Mouse (Mus musculus): ENCODE results near the gene Gucy1a1. TPM values are rescaled to one million over a fixed set of nuclear protein-coding genes. Genes with fewer than 3 reads are reported as not detected.

Gene Gucy1a1
- total and polyA plus RNA-seq, 3 experiments: not detected

DNA sequence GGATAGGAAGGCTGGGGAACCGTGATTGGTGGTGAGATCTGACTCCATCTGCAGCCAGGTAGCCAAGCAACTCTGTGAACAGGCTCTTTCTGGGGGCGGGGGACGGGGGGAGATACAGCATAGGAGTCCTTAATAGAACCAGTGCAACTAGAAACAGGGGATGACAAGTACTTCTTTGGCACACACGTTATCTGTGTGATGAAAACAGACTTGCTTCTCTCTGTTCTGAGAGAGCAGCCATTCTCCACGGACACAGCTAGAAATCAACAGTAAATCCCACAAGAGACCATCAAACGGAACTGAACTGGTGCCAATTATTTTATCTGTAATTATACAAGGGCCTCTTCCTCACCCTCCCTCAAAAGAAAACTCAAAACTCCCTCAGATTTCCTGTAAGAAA is 41.4 kb downstream of the Gucy1a1 start:
- no peaks in the 10 kb centered on the region for H3K4me1 ChIP-seq (ENCODE audit: control insufficient read depth in 1 of 2, insufficient read depth in 2 of 2, low read length in 2 of 2)
- H3K4me3 ChIP-seq (ENCODE audit: control insufficient read depth in 1 of 2, insufficient read depth in 1 of 2, low read depth in 2 of 2, low read length in 2 of 2): no peak overlapping the region
- H3K27ac ChIP-seq (ENCODE audit: control insufficient read depth, low read depth, low read length): no peak overlapping the region

DNA sequence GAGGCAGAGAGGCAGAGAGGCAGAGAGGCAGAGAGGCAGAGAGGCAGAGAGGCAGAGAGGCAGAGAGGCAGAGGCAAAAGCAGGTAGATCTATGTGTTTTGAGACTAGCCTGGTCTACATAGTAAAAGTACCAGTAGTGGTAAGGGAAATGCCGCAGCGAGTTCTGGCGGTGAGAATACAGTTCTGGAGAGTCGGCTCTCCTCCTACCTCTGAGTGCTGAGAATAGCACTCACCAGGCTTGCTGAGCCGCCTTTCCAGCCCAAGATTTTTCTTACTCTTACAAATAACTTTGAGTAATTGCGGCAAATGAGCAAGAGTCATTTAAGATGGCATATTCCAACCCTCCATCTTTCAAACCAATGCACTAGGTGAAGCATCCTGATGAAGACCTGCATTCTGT is 46.5 kb downstream of the Gucy1a1 start:
- Histone ChIP-seq H3K27ac (ENCODE audit: control insufficient read depth, low read depth, low read length) (no peak overlapping the region), H3K9ac (ENCODE audit: control insufficient read depth, low read depth, low read length, poor library complexity, severe bottlenecking) (no peak overlapping the region)

More for the DNA sequence above, 41.4 kb downstream of the Gucy1a1 start:
- no peak for DNase-seq (ENCODE audit: low read depth, low spot score)
- H3K9me3 ChIP-seq (replicated peaks; ENCODE audit: insufficient read depth, low read length): no peaks in the 10 kb centered on the region
- no peaks in the 10 kb centered on the region for H3K36me3 ChIP-seq (ENCODE audit: control insufficient read depth in 1 of 2, insufficient read depth in 2 of 2, low read length in 2 of 2)
- H3K79me2 ChIP-seq (ENCODE audit: control insufficient read depth, insufficient read depth, low read length, poor library complexity): no peaks in the 10 kb centered on the region
- H3K27me3 ChIP-seq (ENCODE audit: control insufficient read depth in 1 of 2, insufficient read depth in 2 of 2, low read length in 2 of 2): no peaks in the 10 kb centered on the region
- TF ChIP-seq MXI1 (IDR thresholded peaks at IDR 0.05; ENCODE audit: low read depth, low read length) (no peak), NELFE (IDR thresholded peaks at IDR 0.05; ENCODE audit: low read depth, low read length) (no peak), ELF1 (IDR thresholded peaks at IDR 0.05; ENCODE audit: low read depth, low read length) (no peak), ZKSCAN1 (IDR thresholded peaks at IDR 0.05; ENCODE audit: low read depth, low read length) (no peak), CHD2 (IDR thresholded peaks at IDR 0.05; ENCODE audit: low read length) (no peak), MEF2A (IDR thresholded peaks at IDR 0.05; ENCODE audit: extremely low read depth, insufficient replicate concordance, low read depth, low read length, poor library complexity, severe bottlenecking) (no peak), USF2 (IDR thresholded peaks at IDR 0.05; ENCODE audit: borderline replicate concordance in 1 of 2, insufficient read depth in 1 of 2, low read depth in 1 of 2, low read length in 2 of 2) (no peak), HCFC1 (IDR thresholded peaks at IDR 0.05; ENCODE audit: low read depth, low read length) (no peak), BHLHE40 (IDR thresholded peaks at IDR 0.05; ENCODE audit: borderline replicate concordance, low read depth, low read length) (no peak), GATA1 (IDR thresholded peaks at IDR 0.05; ENCODE audit: low read depth, low read length) (no peak), MAZ (IDR thresholded peaks at IDR 0.05; ENCODE audit: low read depth, low read length) (no peak), TBP (IDR thresholded peaks at IDR 0.05; ENCODE audit: low read depth, low read length) (no peak), MYC (IDR thresholded peaks at IDR 0.05; ENCODE audit: low read depth, low read length) (no peak)
- H3K9ac ChIP-seq (ENCODE audit: control insufficient read depth, low read depth, low read length, poor library complexity, severe bottlenecking): no peak overlapping the region

More for the DNA sequence above, 46.5 kb downstream of the Gucy1a1 start:
- Histone ChIP-seq H3K4me1 (ENCODE audit: control insufficient read depth in 1 of 2, insufficient read depth in 2 of 2, low read length in 2 of 2) (no peaks in the 10 kb centered on the region), H3K36me3 (ENCODE audit: control insufficient read depth in 1 of 2, insufficient read depth in 2 of 2, low read length in 2 of 2) (no peaks in the 10 kb centered on the region), H3K79me2 (ENCODE audit: control insufficient read depth, insufficient read depth, low read length, poor library complexity) (no peaks in the 10 kb centered on the region), H3K27me3 (ENCODE audit: control insufficient read depth in 1 of 2, insufficient read depth in 2 of 2, low read length in 2 of 2) (no peaks in the 10 kb centered on the region), H3K9me3 (replicated peaks; ENCODE audit: insufficient read depth, low read length) (no peaks in the 10 kb centered on the region), H3K4me3 (ENCODE audit: control insufficient read depth in 1 of 2, insufficient read depth in 1 of 2, low read depth in 2 of 2, low read length in 2 of 2) (no peak overlapping the region)
- no peak for DNase-seq (ENCODE audit: low read depth, low spot score)
- no peak for TF ChIP-seq HCFC1 (IDR thresholded peaks at IDR 0.05; ENCODE audit: low read depth, low read length)
- no peak for TF ChIP-seq TAL1 (IDR thresholded peaks at IDR 0.05; ENCODE audit: low read length)
- TF ChIP-seq ETS1 (IDR thresholded peaks at IDR 0.05; ENCODE audit: low read depth, low read length): no peak
- TF ChIP-seq CHD2 (IDR thresholded peaks at IDR 0.05; ENCODE audit: low read length): no peak
- no peak for TF ChIP-seq ZKSCAN1 (IDR thresholded peaks at IDR 0.05; ENCODE audit: low read depth, low read length)
- TF ChIP-seq ELF1 (IDR thresholded peaks at IDR 0.05; ENCODE audit: low read depth, low read length): no peak
- TF ChIP-seq ZMIZ1 (IDR thresholded peaks at IDR 0.05; ENCODE audit: low read depth, low read length): no peak
- no peak for TF ChIP-seq TCF12 (IDR thresholded peaks at IDR 0.05; ENCODE audit: low read depth, low read length)
- no peak for TF ChIP-seq NRF1 (IDR thresholded peaks at IDR 0.05; ENCODE audit: insufficient read depth, low read depth, low read length, poor library complexity, severe bottlenecking)
- TF ChIP-seq POLR2A (IDR thresholded peaks at IDR 0.05; ENCODE audit: control insufficient read depth in 1 of 2, insufficient read depth in 1 of 2, low read depth in 1 of 2, low read length in 2 of 2, poor library complexity in 1 of 2): no peak
- TF ChIP-seq KAT2A (conservative IDR thresholded peaks at IDR 0.05; ENCODE audit: low read depth, low read length): no peak
- no peak for TF ChIP-seq CTCF (IDR thresholded peaks at IDR 0.05 in 2 of 3, conservative IDR thresholded peaks at IDR 0.05 in 1 of 3; ENCODE audit: control insufficient read depth in 1 of 3, insufficient read depth in 1 of 3, low read depth in 2 of 3, low read length in 3 of 3, poor library complexity in 1 of 3, severe bottlenecking in 1 of 3)
- no peak for TF ChIP-seq NELFE (IDR thresholded peaks at IDR 0.05; ENCODE audit: low read depth, low read length)
- no peak for TF ChIP-seq MYB (IDR thresholded peaks at IDR 0.05; ENCODE audit: low read depth, low read length)
- no peak for TF ChIP-seq MXI1 (IDR thresholded peaks at IDR 0.05; ENCODE audit: low read depth, low read length)
- TF ChIP-seq SIN3A (IDR thresholded peaks at IDR 0.05; ENCODE audit: low read length): no peak
- no peak for TF ChIP-seq ZC3H11A (IDR thresholded peaks at IDR 0.05; ENCODE audit: low read depth, low read length)
- no peak for TF ChIP-seq TBP (IDR thresholded peaks at IDR 0.05; ENCODE audit: low read depth, low read length)
